Mouse (Mus musculus) ES-Bruce4 (cell line): ENCODE results near the gene Calm3. TPM values are rescaled to one million over a fixed set of nuclear protein-coding genes. Genes with fewer than 3 reads are reported as not detected.

Experiments used
- H3K27ac ChIP-seq: 2 replicates; pipeline ENCODE4 v1.5.1; 2012; ENCODE audit warnings: low read length, inconsistent platforms; ENCODE audit not compliant: insufficient read depth
- H3K27me3 ChIP-seq: 2 replicates; pipeline ENCODE4 v1.6.1; 2012; ENCODE audit warnings: mild to moderate bottlenecking, low read length, inconsistent platforms; ENCODE audit not compliant: control insufficient read depth, poor library complexity, insufficient read depth, severe bottlenecking
- H3K36me3 ChIP-seq: 2 replicates; pipeline ENCODE4 v1.6.1; 2012; ENCODE audit warnings: inconsistent platforms, mild to moderate bottlenecking, low read length, moderate library complexity; ENCODE audit not compliant: control insufficient read depth, poor library complexity, insufficient read depth, severe bottlenecking
- H3K4me1 ChIP-seq: one replicate; pipeline ENCODE4 v1.8.1; 2011; ENCODE audit warnings: low read length; ENCODE audit not compliant: control insufficient read depth, insufficient read depth
- H3K4me3 ChIP-seq: 2 replicates; pipeline ENCODE4 v1.5.1; 2011; ENCODE audit warnings: low read depth, mild to moderate bottlenecking, low read length
- H3K9ac ChIP-seq: 2 replicates; pipeline ENCODE4 v1.6.1; 2012; ENCODE audit warnings: low read depth, mild to moderate bottlenecking, inconsistent platforms; ENCODE audit not compliant: poor library complexity, severe bottlenecking
- H3K9me3 ChIP-seq: replicated peaks from 2 replicates; pipeline ENCODE4 v1.6.1; 2012; ENCODE audit warnings: mild to moderate bottlenecking, low read length, inconsistent platforms; ENCODE audit not compliant: control insufficient read depth, poor library complexity, insufficient read depth, severe bottlenecking
- CTCF ChIP-seq: IDR thresholded peaks from one replicate; pipeline ENCODE4 v1.8.1; 2011; ENCODE audit warnings: low read depth, low read length
- EP300 ChIP-seq: IDR thresholded peaks from 2 replicates; pipeline ENCODE4 v1.6.1; 2011; ENCODE audit warnings: low read depth, low read length; ENCODE audit not compliant: insufficient read depth
- POLR2A ChIP-seq: IDR thresholded peaks from one replicate; pipeline ENCODE4 v1.8.1; 2011; ENCODE audit warnings: low read length; ENCODE audit not compliant: insufficient read depth
- polyA plus RNA-seq: library from polyadenylated mRNA; stranded (reverse); fragments of >200 nt; gene quantifications from 2 replicates; pipeline ENCODE4 v1.2.4, GENCODE M21; 2011; ENCODE audit warnings: low read depth; ENCODE audit not compliant: missing spikeins, insufficient read depth, insufficient read length

The Calm3 gene
- polyA plus RNA-seq, 1 experiment, result 358 TPM

DNA sequence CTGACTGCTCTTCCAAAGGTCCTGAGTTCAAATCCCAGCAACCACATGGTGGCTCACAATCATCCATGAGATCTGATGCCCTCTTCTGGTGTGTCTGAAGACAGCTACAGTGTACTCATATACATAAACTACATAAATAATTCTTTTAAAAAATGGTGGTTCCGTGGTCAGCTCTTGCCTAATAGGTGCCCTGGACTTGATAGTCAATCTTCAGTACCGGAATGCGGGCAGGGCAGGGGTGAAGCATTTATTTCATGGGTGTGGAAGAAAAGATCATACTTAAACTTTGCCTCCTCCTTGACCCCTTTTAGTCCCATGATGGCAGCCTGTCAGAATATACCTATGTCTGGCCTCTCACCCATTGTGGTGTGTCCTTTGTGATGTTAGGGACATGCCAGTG, 12.0 kb downstream of the Calm3 start:
- Histone ChIP-seq H3K9ac (no peak overlapping the region), H3K36me3 (peaks cover 6% of the 10 kb centered on the region), H3K4me3 (no peak overlapping the region), H3K27ac (no peak overlapping the region), H3K4me1 (no peaks in the 10 kb centered on the region), H3K27me3 (no peaks in the 10 kb centered on the region), H3K9me3 (no peaks in the 10 kb centered on the region)
- TF ChIP-seq EP300 (no peak), CTCF (no peak)

GRCm38 (mm10) chr7:16909909-16910308, 14.0 kb downstream of the Calm3 start:
- Histone ChIP-seq H3K27ac (no peak overlapping the region), H3K27me3 (no peaks in the 10 kb centered on the region), H3K4me3 (no peak overlapping the region), H3K9me3 (no peaks in the 10 kb centered on the region), H3K9ac (no peak overlapping the region), H3K4me1 (no peaks in the 10 kb centered on the region), H3K36me3 (no peaks in the 10 kb centered on the region)
- TF ChIP-seq CTCF (no peak), POLR2A (no peak), EP300 (no peak)

GRCm38 (mm10) chr7:16908859-16909258, 15.1 kb downstream of the Calm3 start:
- no peak overlapping the region for H3K9ac ChIP-seq
- no peak overlapping the region for H3K4me3 ChIP-seq
- H3K27ac ChIP-seq, result no peak overlapping the region
- no peaks in the 10 kb centered on the region for H3K36me3 ChIP-seq
- no peaks in the 10 kb centered on the region for H3K4me1 ChIP-seq
- H3K27me3 ChIP-seq, result no peaks in the 10 kb centered on the region
- TF ChIP-seq CTCF (no peak), POLR2A (no peak), EP300 (no peak)
- H3K9me3 ChIP-seq, result no peaks in the 10 kb centered on the region

- Histone ChIP-seq H3K9ac (no peak overlapping the region), H3K36me3 (no peaks in the 10 kb centered on the region), H3K27ac (no peak overlapping the region), H3K27me3 (no peaks in the 10 kb centered on the region), H3K9me3 (no peaks in the 10 kb centered on the region), H3K4me3 (no peak overlapping the region), H3K4me1 (peaks cover 3% of the 10 kb centered on the region)
- TF ChIP-seq POLR2A, result no peak
- TF ChIP-seq EP300, result no peak
- no peak for TF ChIP-seq CTCF
Measured at GRCm38 (mm10) chr7:16908367-16908766, 15.5 kb downstream of the Calm3 start.

DNA sequence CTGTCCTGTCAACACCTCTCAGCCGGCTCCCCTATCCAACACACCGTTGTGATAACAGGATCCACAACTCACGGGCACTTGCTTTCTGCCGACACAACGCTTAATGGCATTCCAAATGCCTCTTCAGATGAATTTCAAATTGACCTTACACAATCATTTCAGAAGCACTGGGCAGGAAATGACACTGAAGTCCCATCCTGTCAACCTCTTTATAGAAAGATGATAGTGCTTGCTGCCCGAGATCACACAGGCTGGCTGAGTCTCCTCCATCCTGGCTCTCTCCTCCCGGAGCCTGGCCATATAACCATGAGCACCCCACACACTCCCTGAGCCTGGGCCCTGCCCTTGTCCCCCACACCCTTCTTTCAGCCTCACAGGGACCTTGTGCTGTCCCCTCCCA, 16.1 kb downstream of the Calm3 start:
- H3K4me3 ChIP-seq, result no peak overlapping the region
- no peaks in the 10 kb centered on the region for H3K36me3 ChIP-seq
- peaks cover 3% of the 10 kb centered on the region for H3K4me1 ChIP-seq
- H3K9me3 ChIP-seq, result no peaks in the 10 kb centered on the region
- TF ChIP-seq CTCF, result no peak
- TF ChIP-seq POLR2A, result no peak
- no peak for TF ChIP-seq EP300
- no peak overlapping the region for H3K27ac ChIP-seq
- H3K27me3 ChIP-seq, result no peaks in the 10 kb centered on the region
- H3K9ac ChIP-seq, result no peak overlapping the region

DNA sequence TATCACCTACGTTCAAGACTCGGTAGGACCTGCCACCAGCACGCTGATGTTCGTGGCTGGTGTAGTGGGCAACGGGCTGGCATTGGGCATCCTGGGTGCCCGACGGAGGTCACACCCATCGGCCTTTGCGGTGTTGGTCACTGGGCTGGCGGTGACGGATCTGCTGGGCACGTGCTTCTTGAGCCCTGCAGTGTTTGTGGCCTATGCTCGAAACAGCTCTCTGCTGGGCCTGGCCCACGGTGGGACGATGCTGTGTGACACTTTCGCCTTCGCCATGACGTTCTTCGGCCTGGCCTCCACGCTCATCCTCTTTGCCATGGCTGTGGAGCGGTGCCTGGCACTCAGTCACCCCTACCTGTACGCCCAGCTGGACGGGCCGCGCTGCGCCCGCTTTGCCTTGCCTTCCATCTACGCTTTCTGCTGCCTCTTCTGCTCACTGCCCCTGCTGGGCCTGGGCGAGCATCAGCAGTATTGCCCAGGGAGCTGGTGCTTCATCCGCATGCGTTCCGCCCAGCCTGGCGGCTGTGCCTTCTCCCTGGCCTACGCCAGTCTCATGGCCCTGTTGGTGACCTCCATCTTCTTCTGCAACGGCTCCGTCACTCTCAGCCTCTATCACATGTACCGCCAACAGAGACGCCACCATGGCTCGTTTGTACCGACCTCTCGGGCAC, 16.9 kb downstream of the Calm3 start:
- peak overlapping the region; percentile 44 for H3K4me3 ChIP-seq
- H3K36me3 ChIP-seq, result no peaks in the 10 kb centered on the region
- H3K9me3 ChIP-seq, result no peaks in the 10 kb centered on the region
- no peak for TF ChIP-seq CTCF
- no peak for TF ChIP-seq EP300
- no peak for TF ChIP-seq POLR2A
- 0 out of 2 replicates have a peak overlapping the region, but pooled peaks have one; percentile 5 for H3K9ac ChIP-seq
- H3K27ac ChIP-seq, result no peak overlapping the region
- H3K27me3 ChIP-seq, result no peaks in the 10 kb centered on the region
- peaks cover 6% of the 10 kb centered on the region for H3K4me1 ChIP-seq
